Mouse (Mus musculus) spleen, adult 12 weeks (tissue): ENCODE data around the gene Trim8.
A peak's percentile ranks its signal among the peaks of the same experiment; 100 is the strongest.

Source experiments
- DNase-seq: peaks from one replicate; pipeline ENCODE4 v3.0.0; 2022; ENCODE audit warnings: low spot score

Gene Trim8

DNA sequence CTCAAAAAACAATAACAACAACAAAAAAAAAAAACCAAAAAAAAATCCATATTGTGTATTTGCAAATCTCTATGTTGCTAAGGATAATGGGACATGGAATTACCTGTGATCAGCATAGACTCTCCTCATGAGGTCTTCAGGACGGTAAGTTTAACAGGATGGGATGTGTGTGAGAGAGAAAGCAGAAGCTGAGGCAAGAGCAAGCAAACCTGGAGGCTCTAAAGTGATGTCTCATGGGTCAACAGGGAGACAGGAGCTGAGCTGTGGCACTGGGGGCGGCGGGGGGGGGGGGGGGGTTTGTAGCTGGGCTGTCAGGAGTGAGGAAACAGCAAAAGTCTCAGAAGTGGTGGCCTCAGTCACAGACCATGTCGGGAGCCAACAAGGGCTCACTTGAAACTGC is 51.0 kb downstream of the Trim8 start:
- DNase-seq = no peak

DNA sequence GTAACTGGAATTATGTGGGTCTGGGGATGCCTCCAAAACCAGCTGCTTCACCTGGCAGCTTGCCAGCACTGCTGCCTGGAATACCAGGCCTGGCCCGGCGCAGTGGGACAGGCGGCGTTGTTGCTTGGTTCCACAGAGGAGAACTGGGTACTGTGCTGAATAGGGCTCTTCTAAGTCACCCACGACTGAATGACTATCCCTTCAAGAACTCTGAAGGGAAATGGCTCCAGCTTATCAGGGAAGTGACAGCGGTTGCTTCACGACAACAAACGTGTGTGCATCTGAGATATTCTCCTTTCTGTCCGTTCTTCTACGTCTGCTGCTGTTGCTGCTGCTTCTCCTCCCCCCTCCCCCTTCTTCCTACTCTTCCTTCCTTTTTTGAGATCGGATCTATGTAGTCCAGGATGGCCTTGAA is 52.0 kb downstream of the Trim8 start:
- DNase-seq = peak; percentile 24

DNA sequence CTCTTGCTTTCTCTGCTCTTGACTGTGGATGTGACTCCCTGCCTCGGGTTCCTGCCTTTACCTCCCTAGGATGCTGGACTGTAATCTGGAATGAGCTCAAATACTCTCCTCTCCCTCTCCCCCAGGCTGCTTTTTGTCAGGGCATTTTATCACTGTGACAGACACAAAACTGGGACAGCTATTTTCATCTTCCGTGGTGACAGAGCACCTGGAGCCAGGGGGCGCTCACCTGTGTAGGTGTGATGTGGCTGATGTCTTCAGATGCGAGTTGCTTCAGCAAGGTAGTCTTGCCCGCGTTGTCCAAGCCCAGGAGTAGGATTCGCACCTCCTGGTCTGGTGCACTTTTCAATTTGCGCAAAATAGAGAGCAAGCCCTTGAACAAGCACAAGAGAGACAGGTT is 56.5 kb downstream of the Trim8 start:
- DNase-seq = no peak

DNA sequence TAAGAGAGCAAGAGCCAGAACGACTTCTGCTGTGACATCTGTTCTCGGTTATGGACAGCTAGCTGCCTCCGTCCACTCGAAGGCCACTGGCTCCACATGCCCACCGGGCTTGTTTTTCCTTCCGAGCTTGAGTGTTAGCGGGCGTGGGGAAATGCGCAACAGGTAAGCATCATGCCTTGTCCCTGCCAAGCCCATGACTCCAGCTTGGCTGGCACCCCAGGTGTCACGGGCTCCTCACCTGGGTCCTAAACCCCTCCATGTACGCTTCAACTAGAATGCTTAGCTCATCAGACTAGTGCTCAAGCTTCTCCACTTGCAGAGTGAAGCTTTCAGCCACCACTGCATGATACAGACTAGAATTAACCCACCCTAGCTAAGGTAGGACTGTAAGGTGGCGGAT is 57.1 kb downstream of the Trim8 start:
- DNase-seq = no peak

DNA sequence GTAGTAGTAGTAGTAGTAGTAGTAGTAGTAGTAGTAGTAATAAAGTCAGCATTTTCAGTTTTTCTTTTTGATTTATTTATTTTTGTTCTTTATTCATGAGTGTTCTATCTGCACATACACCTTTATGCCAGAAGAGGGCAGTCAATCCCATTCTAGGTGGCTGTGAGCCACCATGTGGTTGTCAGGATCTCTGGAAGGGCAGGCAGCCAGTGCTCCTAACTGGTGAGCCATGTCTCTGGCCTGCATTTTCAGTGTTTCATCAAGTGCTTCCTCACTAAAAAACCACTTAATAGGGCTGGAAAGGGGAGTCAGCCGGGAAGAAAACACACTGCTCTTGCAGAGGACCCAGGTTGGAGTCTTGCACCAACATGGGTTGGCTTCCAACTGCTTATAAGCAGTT is 60.6 kb downstream of the Trim8 start:
- no peak for DNase-seq

DNA sequence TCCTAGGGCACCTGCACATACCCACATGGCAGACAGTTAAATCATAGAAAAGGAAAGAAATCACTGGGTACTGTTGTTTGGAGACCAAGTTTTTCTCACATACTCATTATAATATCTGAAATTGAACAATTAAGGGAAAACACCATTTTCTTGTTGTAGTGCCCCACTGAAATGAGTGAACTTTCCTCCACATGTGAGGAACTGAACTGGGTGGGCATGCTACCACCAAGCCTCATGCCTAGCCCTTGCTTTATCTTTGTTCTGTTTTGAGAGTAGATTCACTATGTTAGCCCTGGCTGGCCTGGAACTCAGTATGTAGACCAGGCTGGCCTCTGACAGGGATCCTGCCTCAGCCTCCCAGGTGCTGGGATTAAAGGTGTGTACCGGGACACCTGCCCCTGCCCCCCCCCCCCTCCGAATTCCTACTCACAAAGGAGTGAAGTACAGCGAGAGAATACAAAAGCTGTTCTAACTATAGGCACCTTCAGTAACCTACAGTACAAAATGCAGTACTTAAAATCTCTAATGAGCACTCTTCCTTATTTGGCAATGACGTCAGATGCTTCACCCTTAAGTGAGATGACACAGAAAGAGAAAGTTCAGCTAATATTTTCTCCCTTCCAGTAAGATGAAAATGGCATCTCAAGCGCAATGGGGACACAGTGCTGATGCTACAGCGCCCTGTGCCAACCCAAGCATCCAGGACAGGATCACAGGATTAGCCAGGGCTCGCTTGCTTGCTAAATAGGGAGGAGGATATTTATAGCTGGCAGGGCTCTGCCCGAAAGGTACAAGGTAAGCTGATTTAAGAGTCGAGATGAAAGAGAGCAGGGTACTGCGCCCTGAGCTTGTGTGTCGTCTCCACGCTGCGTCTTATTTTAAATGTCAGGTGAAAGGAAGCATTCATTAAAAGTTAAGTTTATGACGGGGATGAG is 61.3 kb downstream of the Trim8 start:
- no peak for DNase-seq

DNA sequence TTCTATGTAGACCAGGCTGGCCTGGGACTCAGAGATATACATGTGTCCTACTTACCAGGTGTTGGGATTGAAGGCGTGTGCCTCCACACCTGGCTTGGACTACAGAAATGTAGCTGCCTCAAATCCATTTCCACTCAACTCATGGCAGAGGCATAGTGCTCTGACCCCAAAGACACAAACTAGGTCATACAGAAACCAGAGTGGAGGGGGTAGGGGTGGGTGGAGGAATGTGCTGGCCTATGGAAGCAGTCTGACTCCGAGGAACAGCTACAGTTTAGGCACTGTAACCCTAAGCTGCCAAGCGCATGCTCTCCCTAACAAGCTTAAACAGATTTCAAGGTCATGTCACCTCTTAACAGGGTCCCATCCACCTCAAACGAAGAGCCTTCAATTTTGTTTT is 62.1 kb downstream of the Trim8 start:
- no peak for DNase-seq

DNA sequence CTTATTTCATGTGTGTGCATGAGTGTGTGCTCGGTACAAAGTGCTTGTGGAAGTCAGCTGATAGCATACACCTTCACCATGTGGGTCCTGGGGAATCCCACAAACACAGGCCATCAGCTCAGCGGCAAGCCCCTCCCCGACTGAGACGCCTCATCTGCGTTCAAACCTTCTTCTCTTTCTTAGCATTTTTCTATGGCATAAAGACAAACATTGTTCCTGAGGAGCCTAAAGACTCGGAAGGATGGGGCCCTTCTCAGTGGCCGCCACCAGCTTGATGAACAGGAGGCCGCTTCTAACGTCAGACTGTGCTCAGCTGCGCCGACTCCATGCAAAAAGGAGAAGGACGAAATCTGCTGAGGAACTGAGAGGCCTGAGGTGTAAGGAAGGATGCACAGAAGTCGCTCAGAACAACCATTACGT is 62.6 kb downstream of the Trim8 start:
- DNase-seq = no peak
